Mouse (Mus musculus) spleen, adult 2 months (tissue): ENCODE results near the gene Coro7.

ENCODE experiments used
- CTCF ChIP-seq: fragments of 200-500 bp; IDR thresholded peaks from 2 replicates; pipeline ENCODE4 v1.5.1; 2011; ENCODE audit warnings: mild to moderate bottlenecking, inconsistent platforms; ENCODE audit not compliant: insufficient read depth, insufficient read length, insufficient replicate concordance; ENCODE audit errors: extremely low read depth
- POLR2A ChIP-seq: fragments of 200-500 bp; IDR thresholded peaks from 2 replicates; pipeline ENCODE4 v1.6.1; 2011; ENCODE audit warnings: low read depth, low read length, inconsistent platforms

DNA sequence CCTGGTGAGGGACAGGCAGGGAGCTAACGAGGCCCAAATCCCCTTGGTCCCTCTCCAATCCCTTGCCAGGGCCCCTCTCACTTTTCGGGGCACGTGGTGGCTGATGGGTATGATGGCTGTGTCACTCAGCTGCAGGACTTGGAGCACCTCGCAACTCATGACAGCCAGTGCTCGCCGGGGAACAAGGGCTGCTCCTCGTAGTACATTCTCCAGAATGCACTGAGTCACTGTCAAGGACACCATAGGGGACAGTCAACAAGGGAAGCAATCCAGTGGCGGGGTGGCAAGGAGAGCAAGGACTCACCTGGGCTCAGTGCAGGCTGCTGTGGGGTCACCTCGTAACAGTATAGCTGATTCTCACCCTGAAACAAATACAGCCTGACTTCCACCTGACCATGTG is 44.9 kb downstream of the Coro7 start:
- no peak for TF ChIP-seq CTCF
- no peak for TF ChIP-seq POLR2A
